Mouse (Mus musculus) adrenal gland, adult 2 months (tissue): ENCODE data around the gene Gm20721. TPM values are rescaled to one million over a fixed set of nuclear protein-coding genes. Genes with fewer than 3 reads are reported as not detected.
A peak's percentile ranks its signal among the peaks of the same experiment; 100 is the strongest.

Experiments
- DNase-seq: peaks from one replicate; pipeline ENCODE4 v3.0.0; 2021
- polyA plus RNA-seq: library from polyadenylated mRNA; depleted of rRNA; stranded (reverse); fragments of >200 nt; gene quantifications from 2 replicates; pipeline ENCODE4 v1.2.3, GENCODE M21; 2012; rRNA removed
- total RNA-seq, 2 experiments: library from RNA; stranded (reverse); gene quantifications; 2 replicates each; pipeline ENCODE4 v1.2.3; 2021

The Gm20721 gene
- total and polyA plus RNA-seq, 3 experiments: 2.1 to 2.5 TPM; not detected in 1

- DNase-seq: peak; percentile 8
Observed at GRCm38 (mm10) chr2:174297086-174297571, 49.4 kb downstream of the Gm20721 start.

- DNase-seq: no peak
Observed at GRCm38 (mm10) chr2:174295900-174296465, 50.5 kb downstream of the Gm20721 start.

GRCm38 (mm10) chr2:174295175-174295899 is 51.2 kb downstream of the Gm20721 start:
- peak; percentile 19 for DNase-seq

- DNase-seq: no peak
Observed at GRCm38 (mm10) chr2:174294457-174294856, 52.1 kb downstream of the Gm20721 start.

- no peak for DNase-seq
Observed at GRCm38 (mm10) chr2:174291662-174292030, 54.9 kb downstream of the Gm20721 start.

- DNase-seq: no peak
Observed at GRCm38 (mm10) chr2:174291029-174291661, 55.4 kb downstream of the Gm20721 start.

- no peak for DNase-seq
Observed at GRCm38 (mm10) chr2:174288673-174289430, 57.7 kb downstream of the Gm20721 start.

- DNase-seq: no peak
Observed at GRCm38 (mm10) chr2:174287921-174288320, 58.6 kb downstream of the Gm20721 start.

GRCm38 (mm10) chr2:174285921-174286470 is 60.5 kb downstream of the Gm20721 start:
- peak; percentile 11 for DNase-seq

GRCm38 (mm10) chr2:174284807-174285457 is 61.6 kb downstream of the Gm20721 start:
- DNase-seq: peak; percentile 9

- peak; percentile 39 for DNase-seq
Observed at GRCm38 (mm10) chr2:174284011-174284410, 62.5 kb downstream of the Gm20721 start, which contains the start of gene Gnas. Gene Gnas, plus strand, starts transcription at chr2:174284320.

GRCm38 (mm10) chr2:174283341-174283740 is 63.2 kb downstream of the Gm20721 start:
- DNase-seq: no peak

Other genes with a start within 250 kb of the Gm20721 start
- gene Npepl1, start 236.4 kb downstream of the Gm20721 start, total RNA-seq: 10 to 100 TPM; 53.8 to 66.7 TPM
- gene Npepl1, start 236.4 kb downstream of the Gm20721 start, polyA plus RNA-seq: 156 and 183 TPM in 2 replicates
- gene Gnas, start 62.4 kb downstream of the Gm20721 start, total RNA-seq: 1,000 to 10,000 TPM; 2,774 to 2,898 TPM
- 1,329 and 1,576 TPM in 2 replicates for gene Gnas, start 62.4 kb downstream of the Gm20721 start, polyA plus RNA-seq
- 10 to 100 TPM; 48.8 to 58.7 TPM for gene Nelfcd, start 69.1 kb upstream of the Gm20721 start, total RNA-seq
- gene Nelfcd, start 69.1 kb upstream of the Gm20721 start, polyA plus RNA-seq: 74.1 and 81.2 TPM in 2 replicates
- 100 to 1,000 TPM; 189 to 272 TPM for gene Ctsz, start 92.3 kb upstream of the Gm20721 start, total RNA-seq
- gene Ctsz, start 92.3 kb upstream of the Gm20721 start, polyA plus RNA-seq: 221 and 303 TPM in 2 replicates
- 1 to 10 TPM in 1 of 2 experiments, under 1 TPM in 1; 0.61 to 1.1 TPM for gene Tubb1, start 104.0 kb upstream of the Gm20721 start, total RNA-seq
- 0.28 and 0.66 TPM in 2 replicates for gene Tubb1, start 104.0 kb upstream of the Gm20721 start, polyA plus RNA-seq
- gene Atp5e, start 117.4 kb upstream of the Gm20721 start, total RNA-seq: 100 to 1,000 TPM; 289 to 654 TPM
- gene Atp5e, start 117.4 kb upstream of the Gm20721 start, polyA plus RNA-seq: 402 and 484 TPM in 2 replicates
- gene Prelid3b, start 126.4 kb upstream of the Gm20721 start, total RNA-seq: 100 to 1,000 TPM; 120 to 137 TPM
- gene Prelid3b, start 126.4 kb upstream of the Gm20721 start, polyA plus RNA-seq: 33.9 and 39.0 TPM in 2 replicates